Mouse (Mus musculus): ENCODE data around the gene Stk4.

The Stk4 gene

DNA sequence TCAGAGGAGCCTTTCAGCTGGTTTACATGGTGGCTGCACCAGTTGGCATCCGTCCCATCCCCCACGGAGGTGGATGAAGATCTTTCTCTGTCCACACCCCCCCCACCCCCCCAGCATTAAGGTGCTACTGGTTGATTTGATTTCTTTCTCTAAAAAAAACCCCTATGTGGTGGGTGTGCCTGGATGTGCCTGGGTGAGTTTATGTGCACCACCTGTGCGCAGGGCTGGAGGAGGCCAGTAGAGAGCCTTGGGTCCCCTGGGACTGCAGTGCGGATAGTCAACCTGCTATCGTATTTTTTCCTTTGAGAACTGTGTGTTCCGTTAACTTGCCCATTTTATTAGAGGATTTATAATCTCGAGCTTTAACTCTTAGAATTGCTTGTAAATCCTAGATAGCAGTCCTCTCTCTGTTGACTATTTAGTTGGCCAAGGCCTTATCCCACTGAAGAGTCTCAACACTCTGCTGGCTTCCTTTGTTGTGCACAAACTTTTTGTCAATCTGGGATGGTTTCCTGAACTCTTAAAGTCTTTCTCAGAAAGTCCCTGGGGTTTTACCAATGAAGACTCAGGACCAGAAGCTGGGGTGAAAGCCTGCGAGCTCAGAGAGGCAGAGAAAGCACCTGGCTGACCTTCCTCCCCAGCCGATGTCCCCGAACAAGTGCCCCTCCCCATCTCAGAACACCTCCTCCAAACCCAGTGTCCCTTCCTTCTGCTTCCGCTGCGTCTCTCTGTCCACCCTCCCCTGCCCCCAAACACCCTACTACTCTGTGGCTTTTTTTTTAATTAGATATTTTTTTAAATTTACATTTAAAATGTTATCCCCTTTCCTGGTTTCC, 58.7 kb downstream of the Stk4 start:
- no peak for DNase-seq (ENCODE audit: low spot score)

- no peak for DNase-seq (ENCODE audit: low spot score)
Measured at GRCm38 (mm10) chr2:164131586-164131985, 61.5 kb downstream of the Stk4 start.

- no peak for DNase-seq (ENCODE audit: low spot score)
Measured at GRCm38 (mm10) chr2:164134563-164134962, 64.4 kb downstream of the Stk4 start.

- no peak for DNase-seq (ENCODE audit: low spot score)
Measured at GRCm38 (mm10) chr2:164135367-164135766, 65.2 kb downstream of the Stk4 start.

DNA sequence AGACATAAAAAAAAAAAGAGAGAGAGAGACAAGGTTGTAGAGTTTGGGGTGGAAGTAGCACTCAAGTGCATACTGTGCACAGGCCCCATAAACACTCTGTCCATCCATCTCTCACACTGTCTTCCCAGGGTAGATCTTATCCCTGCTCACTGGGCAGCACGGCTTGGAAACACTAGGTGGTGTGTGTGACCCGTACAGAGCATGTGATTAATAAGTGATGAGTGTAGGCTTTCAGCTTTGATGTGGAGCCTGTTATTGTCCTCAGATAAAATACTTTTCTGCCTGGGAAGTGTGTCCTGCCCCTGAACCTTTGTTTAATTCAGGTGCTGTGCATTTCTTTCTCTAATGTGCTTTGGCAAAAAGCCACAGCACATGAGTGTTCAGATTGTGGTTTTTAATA, 66.3 kb downstream of the Stk4 start:
- no peak for DNase-seq (ENCODE audit: low spot score)

- no peak for DNase-seq (ENCODE audit: low spot score)
Measured at GRCm38 (mm10) chr2:164137754-164138153, 67.6 kb downstream of the Stk4 start.

- DNase-seq (ENCODE audit: low spot score) = no peak
Measured at GRCm38 (mm10) chr2:164142021-164142420, 71.9 kb downstream of the Stk4 start.

GRCm38 (mm10) chr2:164144025-164144424, 73.9 kb downstream of the Stk4 start:
- DNase-seq (ENCODE audit: low spot score) = no peak

DNA sequence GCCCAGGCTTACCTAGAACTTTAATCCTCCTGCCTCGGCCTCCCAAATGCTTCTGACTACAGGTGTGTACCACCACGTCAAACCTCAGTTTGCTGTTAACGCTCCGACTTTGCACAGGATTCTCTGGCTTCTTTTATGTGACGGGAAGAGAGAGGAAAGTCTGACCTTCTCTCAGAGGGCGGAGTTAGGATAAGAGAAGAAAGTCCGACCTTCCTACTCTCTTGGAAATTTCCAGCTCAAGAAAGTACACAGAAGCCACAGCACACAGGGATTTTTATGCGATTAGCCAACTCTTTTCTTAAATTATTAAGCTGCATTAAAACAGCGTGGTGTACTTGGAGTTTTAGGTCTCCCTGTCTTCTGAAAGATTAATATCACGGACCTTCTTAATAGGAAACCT, 74.4 kb downstream of the Stk4 start:
- no peak for DNase-seq (ENCODE audit: low spot score)

GRCm38 (mm10) chr2:164146556-164146955, 76.4 kb downstream of the Stk4 start:
- no peak for DNase-seq (ENCODE audit: low spot score)

GRCm38 (mm10) chr2:164150086-164150760, 80.1 kb downstream of the Stk4 start:
- DNase-seq (ENCODE audit: low spot score) = no peak

DNA sequence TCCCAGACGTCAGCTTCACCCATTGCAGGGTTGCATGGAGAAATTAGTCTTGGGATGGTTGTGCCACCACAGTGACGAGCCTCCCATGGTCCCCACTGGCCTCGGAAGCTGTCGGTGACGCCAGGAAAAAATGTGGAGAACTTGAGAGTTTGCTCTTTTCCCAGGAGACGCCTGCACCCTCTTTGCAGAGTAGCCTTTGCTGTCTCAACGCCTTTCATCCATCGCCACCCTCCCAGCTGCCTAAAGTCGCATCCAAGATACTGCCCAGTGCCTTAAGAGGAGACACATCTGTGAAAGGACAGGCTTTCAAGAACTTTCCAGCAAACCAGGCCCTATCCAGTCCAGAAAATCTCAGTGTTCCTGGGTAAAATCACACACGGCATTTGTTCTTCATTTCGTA, 82.2 kb downstream of the Stk4 start:
- no peak for DNase-seq (ENCODE audit: low spot score)

DNA sequence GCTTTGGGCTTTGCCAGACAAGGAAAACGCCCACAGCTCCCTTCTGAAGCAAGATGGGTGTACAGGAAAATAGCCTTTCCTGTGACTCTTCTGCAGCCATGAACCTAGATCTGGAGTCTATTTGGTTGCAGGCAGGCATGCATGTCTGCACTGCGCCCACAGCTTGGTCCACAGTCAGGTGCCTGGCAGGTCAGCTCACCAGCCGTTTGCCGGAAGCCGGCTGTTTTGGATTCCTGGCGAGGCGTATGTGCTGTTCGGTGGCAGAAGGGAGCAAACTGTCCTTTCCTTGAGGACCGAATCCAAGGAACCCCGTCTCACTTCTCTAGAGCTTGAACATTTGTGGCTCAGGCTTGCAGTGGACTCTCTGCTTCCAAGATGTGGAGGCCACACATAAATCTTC, 83.9 kb downstream of the Stk4 start:
- DNase-seq (ENCODE audit: low spot score) = no peak

- no peak for DNase-seq (ENCODE audit: low spot score)
Measured at GRCm38 (mm10) chr2:164156158-164156557, 86.0 kb downstream of the Stk4 start.

DNA sequence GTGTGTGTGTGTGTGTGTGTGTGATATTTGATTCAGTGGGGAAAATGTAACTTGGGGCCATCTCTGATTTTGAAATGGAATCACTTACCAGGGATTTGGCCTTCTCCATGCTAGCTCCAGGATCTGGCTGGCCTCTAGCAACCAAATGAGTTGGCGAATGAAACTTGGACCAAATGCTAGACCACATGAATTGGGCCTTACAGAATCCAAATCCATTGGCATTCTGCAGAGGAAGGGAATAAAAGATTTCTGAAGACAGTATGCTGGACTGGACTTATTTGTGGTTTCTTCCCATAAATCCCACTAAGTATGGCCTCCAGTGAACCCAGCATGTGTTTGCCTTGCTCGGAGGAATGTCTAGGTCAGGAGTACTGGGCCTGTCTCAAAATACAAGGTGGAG, 88.7 kb downstream of the Stk4 start:
- no peak for DNase-seq (ENCODE audit: low spot score)

DNA sequence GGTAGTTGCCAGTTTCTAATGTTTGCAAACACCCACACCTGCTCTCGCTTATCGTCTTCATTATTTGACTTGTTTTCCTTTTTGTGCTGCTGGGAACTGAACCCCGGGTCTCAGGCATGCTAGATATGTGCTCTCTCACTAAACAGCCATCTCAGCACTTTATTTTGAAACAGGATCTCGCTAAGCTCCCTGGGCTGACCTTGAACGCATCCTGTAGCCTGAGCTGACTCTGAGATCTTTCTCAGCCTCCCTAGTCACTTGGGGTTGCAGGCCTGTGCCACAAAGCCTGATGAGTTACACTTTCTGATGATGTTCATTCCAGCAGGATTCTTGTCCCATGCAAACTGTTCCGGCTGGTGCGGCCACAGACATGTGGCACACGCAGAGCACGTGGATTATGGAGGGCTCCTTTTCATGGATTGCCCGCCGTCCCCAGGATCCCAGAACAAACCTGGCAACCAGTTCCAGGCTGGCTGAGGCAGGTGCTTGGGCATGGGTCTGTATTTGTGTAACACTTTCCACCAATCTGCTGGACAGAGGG, 91.5 kb downstream of the Stk4 start:
- DNase-seq (ENCODE audit: low spot score) = no peak

DNA sequence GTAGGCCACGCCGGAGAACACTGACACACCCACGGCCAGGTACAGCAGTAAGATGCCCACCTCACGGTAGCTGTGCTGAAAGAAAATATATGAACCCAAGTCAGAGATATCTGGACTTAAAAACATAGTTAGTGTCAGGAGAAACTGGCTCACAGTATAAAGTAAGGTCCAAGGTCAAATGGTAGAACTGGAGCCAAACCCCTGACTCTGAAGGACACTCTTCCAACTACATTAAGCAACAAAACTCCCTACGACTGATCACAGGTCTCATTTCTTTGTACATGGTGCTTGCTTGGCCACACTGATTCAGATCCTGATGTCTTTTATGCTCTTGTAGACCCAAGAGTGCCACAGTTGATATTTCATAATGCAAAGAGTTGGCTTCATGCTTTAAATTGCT, 94.8 kb downstream of the Stk4 start:
- no peak for DNase-seq (ENCODE audit: low spot score)

DNA sequence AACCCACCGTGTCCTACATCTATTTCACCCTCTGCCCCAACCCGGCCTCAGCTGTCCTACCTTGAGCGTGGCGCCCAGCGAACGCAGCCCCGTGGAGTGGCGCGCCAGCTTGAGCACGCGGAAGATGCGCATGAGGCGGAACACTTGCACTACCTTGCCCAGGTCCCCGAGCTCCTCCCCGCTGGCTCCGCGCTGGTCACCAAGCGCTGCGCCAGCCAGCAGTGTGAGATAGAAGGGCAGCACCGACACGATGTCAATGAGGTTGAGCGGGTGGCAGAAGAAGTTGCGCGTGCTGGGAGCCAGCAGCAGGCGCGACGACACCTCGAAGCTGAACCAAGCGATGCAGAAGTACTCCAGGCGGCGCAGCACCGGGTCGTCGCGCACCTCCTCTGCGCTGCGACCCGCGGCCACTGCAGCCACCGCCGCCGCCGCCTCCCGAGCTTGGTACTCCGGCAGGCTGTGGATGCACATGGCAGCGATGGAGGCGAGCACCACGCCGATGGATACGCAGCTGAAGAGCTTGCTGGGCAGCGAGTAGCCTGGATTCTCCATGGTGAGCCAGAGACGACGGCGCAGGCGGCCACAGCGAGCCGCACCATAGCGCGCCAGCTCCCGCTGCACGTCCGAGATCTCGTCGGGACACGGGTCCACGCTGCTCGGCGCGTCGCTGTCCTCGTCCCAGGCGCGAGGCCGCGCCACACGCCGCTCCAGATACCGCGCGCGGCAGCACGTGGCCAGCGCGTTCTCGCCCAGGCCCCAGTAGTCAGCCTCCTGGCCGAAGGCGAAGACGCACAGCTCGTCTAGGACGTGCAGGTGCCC, 97.8 kb downstream of the Stk4 start:
- DNase-seq (ENCODE audit: low spot score) = no peak

DNA sequence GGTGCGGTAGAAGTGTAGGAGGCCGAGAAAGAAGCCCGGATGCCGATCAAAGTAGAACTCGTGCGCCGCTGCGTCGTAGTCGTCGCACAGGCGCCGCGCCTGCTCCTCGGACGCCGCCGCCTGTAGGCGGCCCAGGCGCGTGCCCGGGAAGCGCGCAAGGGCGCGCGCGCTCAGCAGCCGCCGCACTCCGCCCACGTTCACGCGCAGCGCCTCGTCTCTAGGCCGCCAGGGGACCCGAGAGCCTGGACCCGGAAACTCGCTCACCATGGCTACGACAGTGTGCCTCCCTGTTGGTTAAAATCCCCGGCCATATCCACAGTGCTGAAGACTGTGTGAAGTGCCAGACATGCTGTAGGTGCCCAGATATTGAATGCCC, 98.4 kb downstream of the Stk4 start:
- DNase-seq (ENCODE audit: low spot score) = no peak

GRCm38 (mm10) chr2:164170326-164170725, 100.2 kb downstream of the Stk4 start:
- no peak for DNase-seq (ENCODE audit: low spot score)

DNA sequence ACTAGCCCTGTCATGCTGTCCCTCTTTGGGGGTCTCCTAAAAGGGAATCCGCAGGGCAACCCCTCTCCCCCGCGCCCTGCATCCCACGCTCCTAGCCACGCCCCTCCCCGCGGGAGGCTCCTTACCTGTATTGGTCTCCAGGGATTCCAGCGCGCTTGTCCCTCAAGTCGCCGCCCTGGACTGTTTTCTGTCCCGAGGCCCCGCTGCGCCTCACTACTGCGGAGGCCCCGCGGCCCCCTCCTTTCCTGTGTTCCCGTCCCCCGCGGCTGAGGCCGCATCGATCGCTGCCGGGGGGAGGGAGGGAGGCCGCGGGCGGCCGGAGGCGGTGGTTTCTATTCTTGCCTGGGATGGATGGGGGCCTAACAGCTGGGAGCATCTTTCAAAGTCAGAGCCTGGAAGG, 100.8 kb downstream of the Stk4 start, which contains the start of gene Kcns1:
Kcns1 (minus strand) TSS at position 212 of the 400 bp plus-strand sequence.
- no peak for DNase-seq (ENCODE audit: low spot score)

DNA sequence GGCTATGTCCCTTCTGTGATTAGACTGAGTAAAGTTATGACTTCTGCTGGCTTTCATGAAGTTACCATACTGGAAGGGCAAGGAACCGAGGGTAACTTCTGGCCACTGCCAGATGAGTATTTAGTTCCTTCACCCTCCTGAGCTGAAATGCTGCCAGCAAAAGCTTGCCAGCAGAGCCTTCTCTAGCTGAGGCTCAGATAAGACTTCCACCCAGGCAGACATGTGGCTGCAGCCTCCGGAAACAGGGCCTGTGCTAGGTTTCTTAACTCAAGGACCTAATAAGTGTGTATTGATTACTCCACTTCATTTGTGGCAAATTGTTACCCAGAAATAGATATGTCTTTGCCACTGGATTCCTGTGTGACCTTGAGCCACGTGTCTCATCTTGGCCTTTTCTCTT, 103.3 kb downstream of the Stk4 start:
- no peak for DNase-seq (ENCODE audit: low spot score)

All from ovary, postnatal 14 days (tissue).